ENCODE assay signal across 11 mouse cellular contexts in genomic region chr12:51346121-51346520, GRCm38 (mm10). TPM values are rescaled to one million over a fixed set of nuclear protein-coding genes. Genes with fewer than 3 reads are reported as not detected.
DNase-seq lines count a peak whose midpoint lies in the region; ATAC-seq lines count a peak whose summit lies in the region.
"Had no signal": no experiment of that assay in that cellular context is flagged by ENCODE, and none has a peak within 500 bp of the region (broad histone marks: within the 10 kb centered on the region; RNA-seq: fewer than 3 reads in every experiment).

No protein-coding gene starts in this region.

- H3K27ac ChIP-seq in kidney, embryonic 15.5 days: no peak overlapping the region
- H3K27ac ChIP-seq: hindbrain, embryonic 13.5 days; macrophage had no signal

- H3K36me3 ChIP-seq in kidney, embryonic 15.5 days: no peaks in the 10 kb centered on the region
- H3K36me3 ChIP-seq: hindbrain, embryonic 13.5 days had no signal

- no peak overlapping the region for H3K4me3 ChIP-seq in kidney, embryonic 15.5 days (replicated peaks)
- H3K4me3 ChIP-seq: hindbrain, embryonic 13.5 days had no signal

- 60% methylated on average over 4 of the region's 4 CpGs for WGBS in kidney, embryonic 15.5 days

- H3K9me3 ChIP-seq in kidney, embryonic 15.5 days (replicated peaks): no peaks in the 10 kb centered on the region
- H3K9me3 ChIP-seq: hindbrain, embryonic 13.5 days had no signal

- peaks cover 14% of the 10 kb centered on the region for H3K4me1 ChIP-seq in kidney, embryonic 15.5 days

- H3K27me3 ChIP-seq in kidney, embryonic 15.5 days: no peaks in the 10 kb centered on the region
- H3K27me3 ChIP-seq: hindbrain, embryonic 13.5 days had no signal

- no peak for ATAC-seq in kidney, embryonic 15.5 days (replicated peaks; ENCODE audit: low FRiP score)
- peak; percentile 50 for ATAC-seq in megakaryocyte progenitor cell, adult 5-6 weeks (replicated peaks; ENCODE audit: poor library complexity)

- intact Hi-C loops in heart, postnatal 25 days (cut with DNase I): no loop called here

- peak; percentile 38 for DNase-seq in kidney, adult 18-20 months
- peak; percentile 80 for DNase-seq in ZHBTc4 (ENCODE audit: low read depth, low spot score)
- peak; percentile 14 to 27 for DNase-seq in kidney, adult 8-10 months
- DNase-seq in adrenal gland, adult (ENCODE audit: inconsistent age in 2 of 2, low spot score in 1 of 2): no peak
- DNase-seq in heart, postnatal 25 days (ENCODE audit: low spot score): no peak
- DNase-seq in adrenal gland, postnatal 36 days: no peak
- DNase-seq: heart, adult 11 months had no signal

- no peak overlapping the region for H3K9ac ChIP-seq in kidney, embryonic 15.5 days
- H3K9ac ChIP-seq: hindbrain, embryonic 13.5 days had no signal

- no peak overlapping the region for H3K4me2 ChIP-seq in kidney, embryonic 15.5 days
- H3K4me2 ChIP-seq: hindbrain, embryonic 13.5 days had no signal

RNA-seq across cellular contexts. Expression of gene G2e3, which starts 1.7 kb away (rescaled TPM):
- 32.8 and 33.7 TPM in 2 replicates for polyA plus RNA-seq in kidney, embryonic 15.5 days (2015; fragmentation: Nextera tagmentation; extraction: Ambion mirVana)
- total RNA-seq in megakaryocyte progenitor cell, adult 5-6 weeks (2015): 25.5 and 31.9 TPM in 2 replicates
- total RNA-seq in megakaryocyte progenitor cell, adult 5-6 weeks (2017): 25.9 and 27.8 TPM in 2 replicates
- total RNA-seq in heart, postnatal 25 days (2021): 1 to 10 TPM; 2.8 to 3.4 TPM
- 10 to 100 TPM in 1 of 2 experiments, 1 to 10 TPM in 1; 8.7 to 13.3 TPM for total RNA-seq in adrenal gland, postnatal 36 days (2021)

RNA-seq across cellular contexts. Expression of gene Scfd1, which starts 31.2 kb away (rescaled TPM):
- 83.0 and 85.4 TPM in 2 replicates for polyA plus RNA-seq in kidney, embryonic 15.5 days (2015; fragmentation: Nextera tagmentation; extraction: Ambion mirVana)
- 74.0 and 75.1 TPM in 2 replicates for total RNA-seq in megakaryocyte progenitor cell, adult 5-6 weeks (2015)
- total RNA-seq in megakaryocyte progenitor cell, adult 5-6 weeks (2017): 89.9 and 98.9 TPM in 2 replicates
- 10 to 100 TPM; 25.1 to 26.8 TPM for total RNA-seq in heart, postnatal 25 days (2021)
- total RNA-seq in adrenal gland, postnatal 36 days (2021): 10 to 100 TPM; 61.2 to 83.6 TPM

Comparison
In these comparisons a context has a peak if more than half of its experiments do, and no peak if none do; other contexts are left out.
1. DNase-seq: peak in kidney, adult 18-20 months (single experiment), ZHBTc4 (single experiment) and kidney, adult 8-10 months (2 of 2); none in adrenal gland, adult (0 of 2), heart, postnatal 25 days (single experiment) and adrenal gland, postnatal 36 days (0 of 2).